Mouse (Mus musculus) gonadal fat pad, adult 2 months (tissue): ENCODE measurements around the gene Agbl1. TPM values are rescaled to one million over a fixed set of nuclear protein-coding genes. Genes with fewer than 3 reads are reported as not detected.
"Not testable (repeated sequence)": the region's sequence is repeated elsewhere in the genome, so short reads cannot be mapped to it uniquely, and the experiment has no call there.

ENCODE experiments used
- DNase-seq: peaks from one replicate; pipeline ENCODE4 v3.0.0-alpha.2; 2012; ENCODE audit warnings: low read depth
- polyA plus RNA-seq: library from polyadenylated mRNA; depleted of rRNA; stranded (reverse); fragments of >200 nt; gene quantifications from 2 replicates; pipeline ENCODE4 v1.2.3, GENCODE M21; 2012

Gene Agbl1
- polyA plus RNA-seq, 1 experiment = 0.08 TPM

GRCm38 (mm10) chr7:76594566-76595079, 364.9 kb downstream of the Agbl1 start:
- no peak for DNase-seq

GRCm38 (mm10) chr7:76597812-76598211, 368.1 kb downstream of the Agbl1 start:
- peak; percentile 13 for DNase-seq

- no peak for DNase-seq
Measured at GRCm38 (mm10) chr7:76600050-76600690, 370.5 kb downstream of the Agbl1 start.

GRCm38 (mm10) chr7:76629528-76629927, 399.8 kb downstream of the Agbl1 start:
- no peak for DNase-seq

- DNase-seq = no peak
Measured at GRCm38 (mm10) chr7:76650984-76651383, 421.3 kb downstream of the Agbl1 start.

- DNase-seq = no peak
Measured at GRCm38 (mm10) chr7:76661072-76661471, 431.4 kb downstream of the Agbl1 start.

- no peak for DNase-seq
Measured at GRCm38 (mm10) chr7:76674856-76675255, 445.2 kb downstream of the Agbl1 start.

GRCm38 (mm10) chr7:76701224-76701623, 471.5 kb downstream of the Agbl1 start:
- no peak for DNase-seq

- not testable (repeated sequence) for DNase-seq
Measured at GRCm38 (mm10) chr7:76732220-76732619, 502.5 kb downstream of the Agbl1 start.

GRCm38 (mm10) chr7:76777237-76777855, 547.7 kb downstream of the Agbl1 start:
- DNase-seq = no peak

GRCm38 (mm10) chr7:76780446-76780845, 550.8 kb downstream of the Agbl1 start:
- no peak for DNase-seq

GRCm38 (mm10) chr7:76788561-76789306, 559.0 kb downstream of the Agbl1 start:
- DNase-seq = no peak

GRCm38 (mm10) chr7:76790041-76790440, 560.4 kb downstream of the Agbl1 start:
- DNase-seq = no peak

- no peak for DNase-seq
Measured at GRCm38 (mm10) chr7:76791247-76791646, 561.6 kb downstream of the Agbl1 start.

- DNase-seq = no peak
Measured at GRCm38 (mm10) chr7:76810003-76810402, 580.3 kb downstream of the Agbl1 start.

- DNase-seq = no peak
Measured at GRCm38 (mm10) chr7:76820571-76820970, 590.9 kb downstream of the Agbl1 start.

GRCm38 (mm10) chr7:76842146-76842545, 612.5 kb downstream of the Agbl1 start:
- DNase-seq = no peak

- DNase-seq = no peak
Measured at GRCm38 (mm10) chr7:76889416-76890209, 659.9 kb downstream of the Agbl1 start.

GRCm38 (mm10) chr7:76904096-76904495, 674.4 kb downstream of the Agbl1 start:
- DNase-seq = no peak

- DNase-seq = no peak
Measured at GRCm38 (mm10) chr7:76911672-76912071, 682.0 kb downstream of the Agbl1 start.

- no peak for DNase-seq
Measured at GRCm38 (mm10) chr7:76918871-76919270, 689.2 kb downstream of the Agbl1 start.

- no peak for DNase-seq
Measured at GRCm38 (mm10) chr7:76921671-76922070, 692.0 kb downstream of the Agbl1 start.
